Mouse (Mus musculus) lung, adult 2 months (tissue): ENCODE data around the gene Trim47. TPM values are rescaled to one million over a fixed set of nuclear protein-coding genes. Genes with fewer than 3 reads are reported as not detected.
A peak's percentile ranks its signal among the peaks of the same experiment; 100 is the strongest.

Experiments used
- DNase-seq: peaks from one replicate; pipeline ENCODE4 v3.0.0; 2022
- H3K4me1 ChIP-seq: fragments of 200-500 bp; 2 replicates; pipeline ENCODE4 v1.6.1; 2011; ENCODE audit warnings: low read length; ENCODE audit not compliant: control insufficient read depth, insufficient read depth
- H3K4me3 ChIP-seq: fragments of 200-500 bp; replicated peaks from 2 replicates; pipeline ENCODE3; 2011; ENCODE audit warnings: low read depth, mild to moderate bottlenecking, control low read depth, low read length; ENCODE audit errors: extremely low read depth
- CTCF ChIP-seq: fragments of 200-500 bp; IDR thresholded peaks from 2 replicates; pipeline ENCODE4 v1.5.1; 2011; ENCODE audit warnings: mild to moderate bottlenecking, low read length, control low read depth; ENCODE audit not compliant: insufficient read depth
- POLR2A ChIP-seq: fragments of 200-500 bp; IDR thresholded peaks from 2 replicates; pipeline ENCODE4 v1.6.1; 2011; ENCODE audit warnings: low read depth, mild to moderate bottlenecking, control low read depth, low read length, borderline replicate concordance; ENCODE audit errors: extremely low read depth
- WGBS: fragments of 180-500 bp; shearing (Covaris S2); methylation state at CpG from one replicate; pipeline ENCODE4 v1.1.7; 2018; 5-methylcytosine and 5-hydroxymethylcytosine counted together
- polyA plus RNA-seq: library from polyadenylated mRNA; depleted of rRNA; stranded (reverse); fragments of >200 nt; gene quantifications from 2 replicates; pipeline ENCODE4 v1.2.3, GENCODE M21; 2012

Trim47 gene
- polyA plus RNA-seq, 1 experiment: 44.6 TPM

DNA sequence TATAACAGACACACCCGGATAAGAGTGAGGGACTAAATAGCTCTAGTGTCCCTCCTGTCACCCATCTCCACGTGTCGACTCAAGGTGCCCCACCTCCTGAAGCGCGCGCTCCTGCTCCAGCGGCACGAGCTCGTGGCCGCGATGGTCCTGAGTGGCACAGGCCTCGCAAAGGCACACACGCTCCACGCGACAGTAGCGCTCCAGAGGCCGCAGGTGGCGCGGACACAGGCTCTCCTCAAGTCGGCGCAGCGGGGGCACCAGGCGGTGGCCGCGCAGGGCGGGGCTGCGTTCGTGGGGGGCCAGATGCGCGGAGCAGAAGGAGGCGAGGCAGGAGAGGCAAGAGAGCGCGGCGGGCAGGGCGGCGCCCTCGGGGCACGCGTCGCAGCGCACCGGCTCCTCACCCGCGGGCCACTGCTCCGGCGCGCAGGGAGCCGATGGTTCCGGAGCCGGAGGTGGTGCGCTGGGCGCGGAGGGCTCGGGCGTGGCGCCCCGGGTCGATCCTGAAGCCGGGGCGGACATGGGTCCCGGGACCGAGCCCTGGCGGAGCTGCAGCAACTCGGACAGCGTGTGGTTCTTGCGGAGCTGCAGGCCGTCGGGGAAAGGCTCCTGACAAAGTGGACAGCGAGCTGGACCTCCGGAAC is 17.4 kb downstream of the Trim47 start:
- peak; percentile 30; the same call in 1 of the 2 replicates for TF ChIP-seq POLR2A
- TF ChIP-seq CTCF: no peak
- peaks cover 9% of the 10 kb centered on the region; the same call in 1 of the 2 replicates for H3K4me1 ChIP-seq
- peak overlapping the region; percentile 81 for H3K4me3 ChIP-seq
- under 1% methylated on average over 67 of the region's 70 CpGs for WGBS
- DNase-seq: no peak

DNA sequence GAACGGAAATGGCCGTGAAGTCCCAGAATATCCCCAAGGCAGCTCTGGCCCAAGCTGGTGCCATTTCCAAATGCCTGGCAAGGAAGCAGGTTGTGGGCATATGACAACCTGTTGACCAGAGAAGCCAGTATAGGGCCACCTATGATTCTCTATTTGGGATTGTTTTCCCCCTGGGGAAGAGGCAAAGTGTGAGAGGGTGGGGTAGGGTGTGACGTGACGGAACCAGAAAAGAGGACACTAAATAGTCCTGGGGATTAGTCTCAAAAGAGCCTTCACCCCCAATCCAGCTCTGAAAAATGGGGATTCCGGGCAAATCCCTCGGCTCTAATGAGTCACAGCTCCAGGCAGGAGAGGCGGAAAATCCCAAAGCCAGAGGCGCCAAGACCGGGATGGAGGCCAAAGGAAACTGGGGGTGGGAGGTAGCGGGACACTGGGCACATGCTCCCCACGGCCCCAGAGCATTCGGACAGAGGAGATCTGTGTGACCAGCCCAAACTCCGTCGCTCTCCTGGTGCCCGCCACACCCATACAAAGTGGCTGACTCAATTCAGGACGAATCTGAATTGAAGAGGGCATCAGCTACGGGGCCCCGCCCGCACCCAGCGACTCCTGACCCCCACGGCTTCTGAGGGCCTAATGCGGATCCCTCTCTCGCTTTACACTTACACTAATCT is 18.4 kb downstream of the Trim47 start:
- Histone ChIP-seq H3K4me3 (peak overlapping the region; percentile 48), H3K4me1 (peaks cover 14% of the 10 kb centered on the region; the same call in 1 of the 2 replicates)
- no peak for DNase-seq
- TF ChIP-seq POLR2A: peak; percentile 65; the same call in 1 of the 2 replicates
- TF ChIP-seq CTCF: no peak
- WGBS: 8% methylated on average over 22 of the region's 23 CpGs

DNA sequence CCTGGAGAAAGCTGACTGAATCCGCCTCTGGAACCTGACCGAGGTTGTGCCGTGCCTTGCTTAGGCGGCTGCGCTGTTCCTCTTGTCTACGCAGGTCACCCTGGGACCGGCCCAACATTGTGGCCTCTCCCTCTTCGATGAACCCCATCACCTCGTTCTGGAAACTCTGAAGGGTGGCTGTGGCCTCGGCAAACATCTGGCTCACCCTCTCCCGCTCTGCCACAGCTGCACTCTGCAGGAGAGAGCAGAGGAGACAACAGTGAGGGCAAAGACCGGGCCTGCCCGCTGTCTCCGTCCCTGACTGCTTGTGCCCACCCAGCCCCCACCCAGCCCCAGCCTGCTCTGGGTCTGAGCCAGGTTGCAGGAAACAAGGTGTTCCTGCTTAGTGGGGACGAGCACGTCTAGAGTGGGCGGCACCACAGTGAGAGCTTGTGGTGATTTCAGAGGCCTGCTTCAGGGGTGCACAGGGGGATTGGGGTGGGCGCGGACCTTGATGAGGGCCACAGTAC is 19.2 kb downstream of the Trim47 start:
- no peak for DNase-seq
- Histone ChIP-seq H3K4me3 (no peak overlapping the region), H3K4me1 (peaks cover 14% of the 10 kb centered on the region)
- WGBS: 63% methylated on average over 19 of the region's 19 CpGs
- TF ChIP-seq CTCF (no peak), POLR2A (no peak)

DNA sequence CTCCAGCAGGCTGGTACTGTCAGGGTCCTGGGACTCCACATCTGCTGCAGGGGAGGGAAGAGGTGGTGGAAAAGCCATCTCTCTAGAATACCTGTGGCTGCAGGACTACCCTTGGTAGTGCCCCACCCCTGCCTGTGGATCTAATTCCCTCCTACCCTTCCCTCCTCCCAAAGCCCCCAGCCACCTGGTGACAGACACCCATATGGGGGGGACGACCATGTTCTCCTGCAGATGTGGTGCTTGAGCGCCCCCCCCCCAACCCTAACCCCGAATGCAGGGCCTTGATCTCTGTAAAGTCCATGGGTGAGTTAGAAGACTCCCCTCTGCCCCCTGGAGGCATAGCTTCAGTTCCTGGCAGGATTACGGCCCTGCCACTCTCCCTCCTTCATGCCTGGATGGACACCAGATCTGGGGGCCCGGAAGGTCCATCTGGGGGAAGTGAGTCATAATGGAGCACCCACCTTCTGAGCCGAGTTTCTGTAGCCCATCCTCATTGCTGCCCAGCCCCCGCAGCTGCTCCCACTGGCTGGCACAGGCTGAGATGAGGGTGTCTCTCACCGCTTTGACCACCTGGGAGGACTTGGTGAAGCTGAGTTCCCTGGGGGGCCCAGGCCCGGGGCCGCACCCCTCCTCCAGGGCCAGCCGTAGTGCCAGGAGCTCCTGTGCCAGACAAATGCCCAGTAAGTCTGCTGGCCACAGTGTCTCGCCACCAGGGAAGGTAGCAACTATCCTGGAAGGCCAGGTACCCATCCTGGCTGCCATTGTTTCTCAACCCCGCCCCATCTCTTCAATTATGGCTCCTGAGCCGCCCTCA is 19.8 kb downstream of the Trim47 start:
- TF ChIP-seq CTCF: no peak
- no peak for TF ChIP-seq POLR2A
- peaks cover 14% of the 10 kb centered on the region for H3K4me1 ChIP-seq
- no peak for DNase-seq
- 60% methylated on average over 14 of the region's 14 CpGs for WGBS
- H3K4me3 ChIP-seq: no peak overlapping the region

DNA sequence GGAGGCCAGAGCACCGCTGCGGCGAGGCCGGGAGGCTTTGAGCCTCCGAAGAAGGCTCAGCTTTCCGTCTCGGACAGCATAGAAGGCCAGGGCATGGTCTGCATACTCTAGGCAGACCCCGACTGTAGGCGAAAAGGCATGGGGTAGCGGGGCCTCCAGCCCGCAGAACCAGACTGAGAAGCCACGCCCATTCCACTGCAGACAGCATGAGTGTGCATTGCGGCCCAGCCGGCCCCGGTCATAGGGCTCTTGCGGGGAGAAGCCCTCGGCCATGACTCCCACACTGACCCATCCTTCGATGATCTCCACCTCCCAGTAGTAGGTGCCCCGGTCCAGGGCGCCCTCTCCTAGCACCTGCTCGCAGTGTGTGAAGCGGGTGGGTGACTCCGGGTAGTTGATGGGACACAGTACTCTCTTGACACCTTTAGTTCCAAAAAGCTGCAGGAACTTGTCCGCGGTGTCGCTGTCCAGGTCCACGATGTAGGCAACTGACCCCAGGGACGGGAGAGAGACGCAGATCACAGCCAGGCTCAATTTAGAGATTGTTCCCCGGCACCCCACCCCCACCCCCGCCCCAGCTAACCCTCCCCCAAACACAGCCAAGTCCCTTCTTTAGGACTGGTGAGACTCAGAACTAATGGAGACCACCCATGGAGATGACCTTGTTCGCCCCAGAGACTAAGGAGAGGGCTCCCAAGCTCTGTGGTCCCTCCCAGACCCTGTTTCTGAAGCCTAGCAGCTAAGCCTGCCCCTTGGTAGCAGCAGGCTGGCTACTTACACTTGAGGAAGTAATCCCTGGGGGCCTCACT is 20.7 kb downstream of the Trim47 start:
- TF ChIP-seq POLR2A (no peak), CTCF (no peak)
- no peak for DNase-seq
- Histone ChIP-seq H3K4me3 (no peak overlapping the region), H3K4me1 (peaks cover 21% of the 10 kb centered on the region)
- WGBS: 71% methylated on average over 32 of the region's 32 CpGs

DNA sequence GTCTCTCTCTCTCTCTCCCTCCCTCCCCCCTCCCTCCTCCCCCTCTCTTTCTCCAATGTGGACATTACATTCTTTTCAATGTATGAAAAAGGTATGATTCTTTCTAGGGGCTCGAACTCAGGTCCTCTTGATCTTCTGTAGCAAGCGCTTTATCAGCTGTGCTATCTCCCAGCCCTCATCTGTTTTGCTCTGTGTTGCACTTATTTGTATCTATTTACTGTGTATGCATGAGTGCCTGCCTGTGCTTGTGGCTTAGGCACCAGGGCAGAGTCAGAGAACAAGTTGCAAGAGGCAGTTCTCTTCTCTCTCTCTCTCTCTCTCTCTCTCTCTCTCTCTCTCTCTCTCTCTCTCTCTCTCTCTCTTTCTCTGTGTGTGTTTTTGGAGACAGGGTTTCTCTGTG is 21.9 kb downstream of the Trim47 start:
- no peak for DNase-seq
- TF ChIP-seq CTCF (no peak), POLR2A (no peak)
- Histone ChIP-seq H3K4me3 (no peak overlapping the region), H3K4me1 (peaks cover 29% of the 10 kb centered on the region)
- 77% methylated on average over 2 of the region's 2 CpGs for WGBS

DNA sequence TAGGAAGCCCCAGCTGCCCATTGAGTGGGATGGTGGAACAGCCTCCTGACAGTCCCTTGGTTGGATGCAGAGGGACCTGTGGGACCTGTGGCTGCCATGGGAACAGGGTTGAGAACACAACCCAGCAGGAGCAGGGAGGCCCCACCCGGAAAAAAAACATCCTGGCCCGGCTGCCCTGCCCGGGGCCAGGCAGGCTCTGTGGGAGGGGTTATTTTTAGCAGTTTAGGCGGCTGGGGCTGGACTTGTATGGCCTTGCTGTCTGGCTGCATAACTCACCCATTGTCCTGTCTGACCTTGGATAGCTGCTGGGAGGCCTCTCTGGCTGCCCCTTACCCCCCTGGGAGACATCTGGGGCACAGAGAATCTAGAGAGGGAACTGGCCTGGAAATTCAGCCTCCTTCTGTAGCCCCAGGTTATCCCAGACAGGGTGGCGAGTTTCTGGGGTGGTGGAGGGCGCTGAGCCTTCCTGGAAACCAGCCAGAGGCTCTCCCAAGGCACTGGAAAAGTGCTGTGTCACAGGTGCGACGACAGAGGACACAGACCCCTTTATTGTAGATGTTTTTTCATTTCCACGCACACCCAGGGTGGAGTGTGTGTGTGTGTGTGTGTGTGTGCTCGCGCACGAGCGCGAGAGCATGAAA is 22.9 kb downstream of the Trim47 start:
- WGBS: 27% methylated on average over 14 of the region's 14 CpGs
- TF ChIP-seq CTCF: no peak
- no peak for TF ChIP-seq POLR2A
- no peak overlapping the region for H3K4me3 ChIP-seq
- no peak for DNase-seq
- peaks cover 29% of the 10 kb centered on the region for H3K4me1 ChIP-seq

DNA sequence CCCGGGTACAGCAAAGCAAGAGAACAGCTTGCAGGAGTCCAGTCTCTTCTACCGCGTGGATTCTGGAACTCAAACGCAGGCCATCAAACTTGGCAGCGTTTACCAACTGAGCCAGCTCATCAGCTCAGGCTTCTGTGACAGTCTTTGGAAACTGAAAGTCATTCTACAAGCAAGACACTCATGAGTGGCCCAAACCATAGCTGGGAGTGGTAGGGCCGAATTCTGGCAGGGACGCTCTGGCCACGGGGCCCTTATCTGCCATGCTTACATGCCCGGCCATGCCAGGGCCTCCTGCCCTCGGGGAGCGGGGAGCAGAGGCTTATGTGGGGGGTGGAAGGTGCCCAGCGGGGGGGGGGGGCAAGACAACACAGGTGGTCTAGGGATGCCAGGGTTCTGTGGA is 23.4 kb downstream of the Trim47 start:
- DNase-seq: no peak
- WGBS: 29% methylated on average over 12 of the region's 12 CpGs
- no peak for TF ChIP-seq POLR2A
- no peak for TF ChIP-seq CTCF
- Histone ChIP-seq H3K4me3 (no peak overlapping the region), H3K4me1 (peaks cover 27% of the 10 kb centered on the region)
